Mouse (Mus musculus) neural tube, embryonic 11.5 days (tissue): ENCODE data around the gene Ddx49. TPM values are rescaled to one million over a fixed set of nuclear protein-coding genes. Genes with fewer than 3 reads are reported as not detected.

Source experiments
- ATAC-seq: fragments of 200-750 bp; cut with Nextera tagmentation; 2 replicates; pipeline ENCODE4 v1.8.0; 2017; ENCODE audit warnings: moderate number of reproducible peaks, mild to moderate bottlenecking, moderate TSS enrichment, moderate library complexity; ENCODE audit not compliant: insufficient read depth, low FRiP score, low TSS enrichment
- DNase-seq: peaks from one replicate; pipeline ENCODE4 v3.0.0-alpha.2; 2015; ENCODE audit warnings: low spot score
- H3K27ac ChIP-seq: fragments of 300-500 bp; sonication (generic); 2 replicates; pipeline ENCODE4 v1.5.1; 2014; ENCODE audit warnings: low read depth, mild to moderate bottlenecking, low read length
- H3K27me3 ChIP-seq: fragments of 300-500 bp; sonication (generic); 2 replicates; pipeline ENCODE4 v1.6.1; 2014; ENCODE audit warnings: mild to moderate bottlenecking, low read length, mixed read lengths; ENCODE audit not compliant: control insufficient read depth, insufficient read depth
- H3K36me3 ChIP-seq: fragments of 300-500 bp; sonication (generic); 2 replicates; pipeline ENCODE4 v1.6.1; 2014; ENCODE audit warnings: mild to moderate bottlenecking, low read length, moderate library complexity, mixed read lengths; ENCODE audit not compliant: control insufficient read depth, insufficient read depth
- H3K4me1 ChIP-seq: fragments of 300-500 bp; sonication (generic); 2 replicates; pipeline ENCODE4 v1.6.1; 2014; ENCODE audit warnings: low read length, mixed read lengths; ENCODE audit not compliant: control insufficient read depth, insufficient read depth
- H3K4me2 ChIP-seq: fragments of 300-500 bp; sonication (generic); 2 replicates; pipeline ENCODE4 v1.6.1; 2014; ENCODE audit warnings: low read depth, mild to moderate bottlenecking, moderate library complexity
- H3K4me3 ChIP-seq: fragments of 300-500 bp; sonication (generic); 2 replicates; pipeline ENCODE4 v1.5.1; 2014; ENCODE audit warnings: low read depth, low read length
- H3K9ac ChIP-seq: fragments of 300-500 bp; sonication (generic); 2 replicates; pipeline ENCODE4 v1.6.1; 2014; ENCODE audit warnings: mild to moderate bottlenecking, low read length
- H3K9me3 ChIP-seq: fragments of 300-500 bp; sonication (generic); 2 replicates; pipeline ENCODE4 v1.6.1; 2016; ENCODE audit warnings: low read length; ENCODE audit not compliant: control insufficient read depth
- WGBS: fragments of 180-500 bp; shearing (Covaris S2); extraction: QIAGEN DNeasy Blood & Tissue Kit; methylation state at CpG from one replicate; pipeline ENCODE4 v1.1.7; 2014; 5-methylcytosine and 5-hydroxymethylcytosine counted together
- polyA plus RNA-seq: library from polyadenylated mRNA; unstranded; fragments of >200 nt; fragmentation: Nextera tagmentation; extraction: Ambion mirVana; gene quantifications from 2 replicates; pipeline ENCODE4 v1.2.1, GENCODE M21; 2014

The Ddx49 gene
- polyA plus RNA-seq, 1 experiment from 2014 or later: 51.4 TPM

- Histone ChIP-seq H3K27me3 (no peaks in the 10 kb centered on the region), H3K4me1 (no peaks in the 10 kb centered on the region), H3K9ac (no peak overlapping the region), H3K4me3 (no peak overlapping the region), H3K27ac (no peak overlapping the region), H3K4me2 (no peak overlapping the region), H3K9me3 (no peaks in the 10 kb centered on the region), H3K36me3 (peaks cover 30% of the 10 kb centered on the region)
- DNase-seq (no peak), ATAC-seq (no peak)
- 89% methylated on average over 14 of the region's 14 CpGs for WGBS
Measured at GRCm38 (mm10) chr8:70342007-70342406, 39.7 kb upstream of the Ddx49 start.

- no peak overlapping the region for H3K4me2 ChIP-seq
- no peaks in the 10 kb centered on the region for H3K4me1 ChIP-seq
- no peaks in the 10 kb centered on the region for H3K9me3 ChIP-seq
- no peak overlapping the region for H3K27ac ChIP-seq
- H3K9ac ChIP-seq: no peak overlapping the region
- 91% methylated on average over 7 of the region's 7 CpGs for WGBS
- no peaks in the 10 kb centered on the region for H3K27me3 ChIP-seq
- no peak for DNase-seq
- no peak for ATAC-seq
- peaks cover 33% of the 10 kb centered on the region for H3K36me3 ChIP-seq
- H3K4me3 ChIP-seq: no peak overlapping the region
Measured at GRCm38 (mm10) chr8:70340659-70341058, 38.4 kb upstream of the Ddx49 start.

GRCm38 (mm10) chr8:70338931-70339330 is 36.6 kb upstream of the Ddx49 start:
- Histone ChIP-seq H3K4me2 (no peak overlapping the region), H3K9me3 (no peaks in the 10 kb centered on the region), H3K27ac (no peak overlapping the region), H3K4me1 (no peaks in the 10 kb centered on the region), H3K36me3 (peaks cover 46% of the 10 kb centered on the region), H3K9ac (no peak overlapping the region), H3K4me3 (no peak overlapping the region), H3K27me3 (no peaks in the 10 kb centered on the region)
- no peak for DNase-seq
- WGBS: 97% methylated on average over 7 of the region's 7 CpGs
- no peak for ATAC-seq

GRCm38 (mm10) chr8:70332878-70333202 is 30.6 kb upstream of the Ddx49 start:
- Histone ChIP-seq H3K27ac (no peak overlapping the region), H3K9ac (no peak overlapping the region), H3K9me3 (no peaks in the 10 kb centered on the region), H3K4me2 (no peak overlapping the region), H3K27me3 (no peaks in the 10 kb centered on the region), H3K4me3 (no peak overlapping the region), H3K36me3 (peaks cover 36% of the 10 kb centered on the region), H3K4me1 (peaks cover 23% of the 10 kb centered on the region)
- no peak for ATAC-seq
- DNase-seq: no peak
- 91% methylated on average over 6 of the region's 6 CpGs for WGBS

- Histone ChIP-seq H3K9me3 (no peaks in the 10 kb centered on the region), H3K4me3 (no peak overlapping the region), H3K4me2 (0 out of 2 replicates have a peak overlapping the region, but pooled peaks have one; percentile 16), H3K27me3 (no peaks in the 10 kb centered on the region), H3K4me1 (peaks cover 23% of the 10 kb centered on the region), H3K9ac (0 out of 2 replicates have a peak overlapping the region, but pooled peaks have one; percentile 32), H3K36me3 (peaks cover 31% of the 10 kb centered on the region), H3K27ac (no peak overlapping the region)
- DNase-seq (peak; percentile 88), ATAC-seq (peak; percentile 60; the same call in 1 of the 2 replicates)
- 25% methylated on average over 37 of the region's 41 CpGs for WGBS
Measured at GRCm38 (mm10) chr8:70332070-70332877, 30.0 kb upstream of the Ddx49 start.

- WGBS: 74% methylated on average over 19 of the region's 19 CpGs
- no peak overlapping the region for H3K4me3 ChIP-seq
- no peak overlapping the region for H3K27ac ChIP-seq
- H3K4me2 ChIP-seq: no peak overlapping the region
- H3K4me1 ChIP-seq: peaks cover 23% of the 10 kb centered on the region
- H3K9ac ChIP-seq: no peak overlapping the region
- H3K9me3 ChIP-seq: no peaks in the 10 kb centered on the region
- ATAC-seq (no peak), DNase-seq (peak; percentile 29)
- no peaks in the 10 kb centered on the region for H3K27me3 ChIP-seq
- H3K36me3 ChIP-seq: peaks cover 26% of the 10 kb centered on the region
Measured at GRCm38 (mm10) chr8:70331526-70331925, 29.2 kb upstream of the Ddx49 start.

GRCm38 (mm10) chr8:70330741-70331364 is 28.6 kb upstream of the Ddx49 start:
- Histone ChIP-seq H3K27me3 (no peaks in the 10 kb centered on the region), H3K9me3 (no peaks in the 10 kb centered on the region), H3K27ac (no peak overlapping the region), H3K4me3 (peak overlapping the region; percentile 15; the same call in 1 of the 2 replicates), H3K9ac (no peak overlapping the region), H3K4me1 (peaks cover 23% of the 10 kb centered on the region), H3K4me2 (peak overlapping the region; percentile 33), H3K36me3 (peaks cover 22% of the 10 kb centered on the region)
- 22% methylated on average over 53 of the region's 53 CpGs for WGBS
- ATAC-seq: peak; percentile 73
- DNase-seq: peak; percentile 83

GRCm38 (mm10) chr8:70329835-70330740 is 27.8 kb upstream of the Ddx49 start:
- Histone ChIP-seq H3K4me2 (peak overlapping the region; percentile 33), H3K4me3 (peak overlapping the region; percentile 15), H3K9ac (peak overlapping the region; percentile 26; the same call in 1 of the 2 replicates), H3K27ac (no peak overlapping the region), H3K36me3 (peaks cover 18% of the 10 kb centered on the region), H3K9me3 (no peaks in the 10 kb centered on the region), H3K4me1 (peaks cover 23% of the 10 kb centered on the region), H3K27me3 (no peaks in the 10 kb centered on the region)
- ATAC-seq (peak; percentile 37), DNase-seq (peak; percentile 26)
- 2% methylated on average over 45 of the region's 45 CpGs for WGBS
